In genomic region chr9:119894339-119895009, GRCm38 (mm10) we compare ENCODE assay signal across 7 mouse cellular contexts. TPM values are rescaled to one million over a fixed set of nuclear protein-coding genes. Genes with fewer than 3 reads are reported as not detected.
DNase-seq lines count a peak whose midpoint lies in the region; ATAC-seq lines count a peak whose summit lies in the region.

TSS of gene Wdr48 (plus strand) at chr9:119894878.

- peak within 1 kb of the TSS; percentile 75 for H3K4me3 ChIP-seq in intestine, embryonic 16.5 days (ENCODE audit: low read length)
- H3K4me3 ChIP-seq in midbrain, embryonic 11.5 days (ENCODE audit: low read depth, low read length): peak within 1 kb of the TSS; percentile 98

- H3K27ac ChIP-seq in intestine, embryonic 16.5 days (ENCODE audit: low read length): 0 out of 2 replicates have a peak within 1 kb of the TSS, but pooled peaks have one; percentile 55
- H3K27ac ChIP-seq in midbrain, embryonic 11.5 days (ENCODE audit: low read depth, low read length): peak within 1 kb of the TSS; percentile 54; the same call in 1 of the 2 replicates

- H3K4me2 ChIP-seq in intestine, embryonic 16.5 days (ENCODE audit: low read depth, low read length): peak within 1 kb of the TSS; percentile 85
- peak within 1 kb of the TSS; percentile 62 for H3K4me2 ChIP-seq in midbrain, embryonic 11.5 days

- ATAC-seq in intestine, embryonic 16.5 days: peak; percentile 99
- peak; percentile 99 for ATAC-seq in midbrain, embryonic 11.5 days (ENCODE audit: low FRiP score)

- 3% methylated on average over 34 of the region's 34 CpGs for WGBS in intestine, embryonic 16.5 days
- 5% methylated on average over 34 of the region's 34 CpGs for WGBS in midbrain, embryonic 11.5 days

- H3K9ac ChIP-seq in intestine, embryonic 16.5 days (ENCODE audit: low read depth, low read length): peak within 1 kb of the TSS; percentile 80
- peak within 1 kb of the TSS; percentile 86 for H3K9ac ChIP-seq in midbrain, embryonic 11.5 days (ENCODE audit: low read length)

- intact Hi-C loops in left cerebral cortex, postnatal 36 days (cut with DNase I): loop anchor here (10.0 kb wide), 2 partner anchors 250 to 310 kb away; no protein-coding TSS in a partner anchor

- H3K27me3 ChIP-seq in intestine, embryonic 16.5 days (replicated peaks; ENCODE audit: control insufficient read depth, insufficient read depth, low read length): no peaks in the 10 kb centered on the region
- peaks cover 2% of the 10 kb centered on the region for H3K27me3 ChIP-seq in midbrain, embryonic 11.5 days (ENCODE audit: control insufficient read depth, insufficient read depth, low read length)

- DNase-seq in adrenal gland, adult 8-10 months: peak; percentile 97
- DNase-seq in embryo, embryonic 9.5 days (ENCODE audit: extremely low spot score): peak; percentile 96
- DNase-seq in gastrocnemius, postnatal 4 days (ENCODE audit: low spot score in 2 of 2): peak; percentile 88 to 97
- peak; percentile 94 to 97 for DNase-seq in left cerebral cortex, postnatal 36 days (ENCODE audit: low spot score in 2 of 2)
- peak; percentile 98 for DNase-seq in midbrain, embryonic 11.5 days (ENCODE audit: low spot score, missing footprints)
- DNase-seq in skeletal muscle tissue, adult 2 months (ENCODE audit: low read depth, low spot score): peak; percentile 95

- H3K36me3 ChIP-seq in intestine, embryonic 16.5 days (ENCODE audit: control insufficient read depth, insufficient read depth, low read length): no peaks in the 10 kb centered on the region
- H3K36me3 ChIP-seq in midbrain, embryonic 11.5 days (ENCODE audit: control insufficient read depth, insufficient read depth, low read length): no peaks in the 10 kb centered on the region

- no peaks in the 10 kb centered on the region for H3K9me3 ChIP-seq in intestine, embryonic 16.5 days (ENCODE audit: control insufficient read depth, low read length)
- H3K9me3 ChIP-seq in midbrain, embryonic 11.5 days (ENCODE audit: control insufficient read depth, low read length): no peaks in the 10 kb centered on the region

- peaks cover 11% of the 10 kb centered on the region for H3K4me1 ChIP-seq in intestine, embryonic 16.5 days (ENCODE audit: control insufficient read depth, insufficient read depth, low read length)
- peaks cover 10% of the 10 kb centered on the region for H3K4me1 ChIP-seq in midbrain, embryonic 11.5 days (ENCODE audit: control insufficient read depth, insufficient read depth, low read length)

RNA-seq across cellular contexts. Expression of gene Wdr48, which starts in this region (rescaled TPM):
- 10 to 100 TPM; 44.9 to 69.9 (median 57.6) TPM for total RNA-seq in adrenal gland, adult 8-10 months (2022)
- total RNA-seq in gastrocnemius, postnatal 4 days (2021): 10 to 100 TPM; 28.4 to 30.0 TPM
- polyA plus RNA-seq in intestine, embryonic 16.5 days (2015; fragmentation: Nextera tagmentation; extraction: Ambion mirVana): 34.0 and 36.7 TPM in 2 replicates
- total RNA-seq in left cerebral cortex, postnatal 36 days (2021): 10 to 100 TPM; 70.0 to 85.9 TPM
- 61.2 and 61.4 TPM in 2 replicates for polyA plus RNA-seq in midbrain, embryonic 11.5 days (2014; fragmentation: Nextera tagmentation; extraction: Ambion mirVana)

Comparison
In these comparisons a context has a peak if more than half of its experiments do, and no peak if none do; other contexts are left out.
1. Peak in every context shown above with its lines: DNase-seq, ATAC-seq, H3K4me3 ChIP-seq and H3K27ac ChIP-seq.